Mouse (Mus musculus): Measurements from ENCODE around the gene Plin1. TPM values are rescaled to one million over a fixed set of nuclear protein-coding genes. Genes with fewer than 3 reads are reported as not detected.

The Plin1 gene
- polyA plus RNA-seq, 1 experiment from 2014 or later = not detected

DNA sequence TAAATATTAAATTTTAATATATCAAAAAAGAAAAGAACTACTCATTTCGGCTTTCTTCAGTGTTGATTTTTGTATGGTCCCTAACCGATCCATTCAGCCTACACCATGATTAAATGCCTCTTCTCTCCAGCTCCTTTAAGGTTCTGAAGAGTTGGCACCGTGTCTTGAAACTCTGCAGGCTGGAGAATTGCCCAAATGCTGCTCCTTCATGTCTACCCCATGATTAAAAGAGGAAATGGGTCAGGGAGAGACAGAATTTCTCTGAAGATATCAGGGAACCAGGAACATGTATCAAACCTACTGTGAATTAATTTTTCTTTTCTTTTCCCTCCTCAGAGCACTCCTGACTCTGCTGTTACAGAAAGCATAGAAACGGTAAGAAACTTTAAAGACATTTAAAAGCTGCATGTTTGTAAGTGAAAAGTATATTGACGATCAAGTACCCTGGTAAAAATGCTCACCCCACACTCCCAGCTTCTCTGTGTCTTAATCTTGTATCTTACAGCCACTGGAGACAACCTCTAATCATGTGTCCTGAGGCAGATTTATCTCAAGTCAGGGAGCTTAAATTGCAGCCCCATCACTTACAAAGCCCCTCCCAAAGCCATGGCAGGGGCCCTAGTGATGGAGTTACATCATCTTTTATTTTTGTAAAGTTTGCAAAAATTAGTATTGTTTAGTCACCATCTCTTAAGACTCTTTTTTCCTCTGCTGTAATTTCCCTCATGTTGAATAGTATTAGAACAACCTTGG lies 28.6 kb upstream of the Plin1 start:
- WGBS (ENCODE audit: insufficient replicate concordance) = 47% methylated on average over 5 of the region's 5 CpGs
- H3K4me3 ChIP-seq (ENCODE audit: low read depth, low read length) = no peak overlapping the region
- H3K4me1 ChIP-seq (ENCODE audit: control insufficient read depth, low read depth, low read length) = no peaks in the 10 kb centered on the region
- no peaks in the 10 kb centered on the region for H3K36me3 ChIP-seq (ENCODE audit: control insufficient read depth, insufficient read depth)
- H3K4me2 ChIP-seq (ENCODE audit: low read depth, low read length) = no peak overlapping the region
- H3K27me3 ChIP-seq (ENCODE audit: control insufficient read depth, insufficient read depth, low read depth, low read length) = no peaks in the 10 kb centered on the region
- H3K9me3 ChIP-seq (replicated peaks; ENCODE audit: control insufficient read depth, low read length) = no peaks in the 10 kb centered on the region
- H3K9ac ChIP-seq (ENCODE audit: low read depth, low read length) = no peak overlapping the region
- ATAC-seq (ENCODE audit: low read depth) = no peak
- no peak overlapping the region for H3K27ac ChIP-seq (ENCODE audit: low read length)

DNA sequence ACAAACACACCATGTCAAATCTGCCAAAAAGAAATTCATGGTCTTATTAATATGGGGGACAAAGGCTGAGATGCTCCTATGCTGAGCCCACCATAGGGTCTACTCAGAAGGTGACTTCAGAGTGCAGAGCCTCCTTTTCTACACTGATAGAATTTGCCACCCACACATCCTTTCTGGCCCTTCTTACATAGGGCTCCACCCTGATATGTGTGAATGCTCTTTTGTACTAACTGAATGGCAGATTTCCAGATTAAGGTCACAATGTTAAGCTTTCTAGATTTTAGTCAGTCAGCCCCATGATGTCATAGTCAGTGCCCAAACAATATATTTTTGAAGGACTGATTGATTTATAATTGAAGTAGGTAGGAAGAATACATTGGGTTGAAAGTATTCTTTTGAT lies 27.1 kb upstream of the Plin1 start:
- no peaks in the 10 kb centered on the region for H3K9me3 ChIP-seq (replicated peaks; ENCODE audit: control insufficient read depth, low read length)
- no peak overlapping the region for H3K4me2 ChIP-seq (ENCODE audit: low read depth, low read length)
- H3K36me3 ChIP-seq (ENCODE audit: control insufficient read depth, insufficient read depth) = no peaks in the 10 kb centered on the region
- H3K9ac ChIP-seq (ENCODE audit: low read depth, low read length) = no peak overlapping the region
- H3K27ac ChIP-seq (ENCODE audit: low read length) = no peak overlapping the region
- no peak overlapping the region for H3K4me3 ChIP-seq (ENCODE audit: low read depth, low read length)
- no peaks in the 10 kb centered on the region for H3K27me3 ChIP-seq (ENCODE audit: control insufficient read depth, insufficient read depth, low read depth, low read length)
- ATAC-seq (ENCODE audit: low read depth) = no peak
- H3K4me1 ChIP-seq (ENCODE audit: control insufficient read depth, low read depth, low read length) = no peaks in the 10 kb centered on the region

DNA sequence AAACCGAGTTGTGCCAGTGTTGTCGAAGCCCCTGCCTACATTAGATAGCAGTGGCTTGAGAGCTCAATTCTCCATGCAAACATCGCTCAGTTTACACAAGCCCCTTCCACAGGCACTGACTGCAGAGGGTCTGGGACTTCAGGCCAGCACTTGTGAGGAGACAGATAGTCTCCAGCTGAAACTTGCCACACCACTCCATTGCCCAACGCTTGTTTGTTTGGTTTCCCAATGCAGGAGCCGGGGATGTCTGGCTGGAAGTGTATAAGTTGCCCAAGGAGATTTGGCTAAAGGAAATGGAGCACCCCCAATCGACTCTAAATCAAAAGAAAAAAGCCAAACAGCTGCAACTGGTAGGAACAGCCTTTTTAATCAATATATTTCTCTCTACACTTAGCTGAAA lies 25.5 kb upstream of the Plin1 start:
- Histone ChIP-seq H3K36me3 (ENCODE audit: control insufficient read depth, insufficient read depth) (no peaks in the 10 kb centered on the region), H3K9ac (ENCODE audit: low read depth, low read length) (no peak overlapping the region), H3K9me3 (replicated peaks; ENCODE audit: control insufficient read depth, low read length) (no peaks in the 10 kb centered on the region), H3K4me2 (ENCODE audit: low read depth, low read length) (no peak overlapping the region), H3K27me3 (ENCODE audit: control insufficient read depth, insufficient read depth, low read depth, low read length) (no peaks in the 10 kb centered on the region), H3K27ac (ENCODE audit: low read length) (no peak overlapping the region), H3K4me1 (ENCODE audit: control insufficient read depth, low read depth, low read length) (no peaks in the 10 kb centered on the region), H3K4me3 (ENCODE audit: low read depth, low read length) (no peak overlapping the region)
- no peak for ATAC-seq (ENCODE audit: low read depth)
- 40% methylated on average over 6 of the region's 6 CpGs for WGBS (ENCODE audit: insufficient replicate concordance)

DNA sequence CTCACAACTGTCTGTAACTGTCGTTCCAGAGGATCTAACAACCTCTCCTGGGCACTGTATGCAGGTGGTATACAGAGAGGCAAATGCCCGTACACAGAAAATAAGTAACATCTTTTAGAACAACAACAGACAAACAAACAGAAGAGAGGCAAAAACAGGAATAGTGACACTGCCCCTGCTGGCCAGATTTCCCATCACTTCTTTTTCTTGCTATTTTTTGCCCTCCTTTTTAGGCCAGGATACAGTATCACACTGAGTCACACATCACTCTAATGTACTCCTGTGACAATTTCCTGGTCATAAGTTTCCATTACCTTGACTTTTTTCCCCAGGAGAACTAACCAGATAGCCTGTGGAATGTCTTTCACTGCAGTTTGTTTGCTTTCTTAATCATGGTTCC lies 23.6 kb upstream of the Plin1 start:
- no peaks in the 10 kb centered on the region for H3K36me3 ChIP-seq (ENCODE audit: control insufficient read depth, insufficient read depth)
- H3K4me1 ChIP-seq (ENCODE audit: control insufficient read depth, low read depth, low read length) = no peaks in the 10 kb centered on the region
- H3K27me3 ChIP-seq (ENCODE audit: control insufficient read depth, insufficient read depth, low read depth, low read length) = no peaks in the 10 kb centered on the region
- H3K9ac ChIP-seq (ENCODE audit: low read depth, low read length) = no peak overlapping the region
- 39% methylated on average over 2 of the region's 2 CpGs for WGBS (ENCODE audit: insufficient replicate concordance)
- no peak overlapping the region for H3K4me2 ChIP-seq (ENCODE audit: low read depth, low read length)
- ATAC-seq (ENCODE audit: low read depth) = no peak
- no peak overlapping the region for H3K27ac ChIP-seq (ENCODE audit: low read length)
- no peak overlapping the region for H3K4me3 ChIP-seq (ENCODE audit: low read depth, low read length)
- H3K9me3 ChIP-seq (replicated peaks; ENCODE audit: control insufficient read depth, low read length) = no peaks in the 10 kb centered on the region

DNA sequence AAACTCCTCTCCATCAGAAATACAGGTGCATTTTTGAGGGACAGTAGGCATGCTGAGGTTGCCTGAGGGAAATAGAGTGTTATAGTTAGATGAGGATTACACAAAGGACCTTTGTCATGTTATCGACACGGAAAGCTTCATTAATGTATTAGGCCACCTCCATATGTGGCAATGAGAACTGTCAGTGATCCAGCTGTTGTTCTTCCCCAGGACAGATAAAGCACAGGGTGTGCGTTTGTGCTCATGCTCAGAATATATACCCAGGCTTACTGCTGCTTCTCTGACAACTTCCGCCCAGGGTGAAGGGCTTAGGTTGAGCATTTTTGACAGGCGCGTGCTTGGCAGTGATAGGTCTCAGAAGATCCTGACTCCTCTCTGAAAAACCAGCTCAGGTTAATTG lies 16.8 kb upstream of the Plin1 start:
- 68% methylated on average over 6 of the region's 6 CpGs for WGBS (ENCODE audit: insufficient replicate concordance)
- Histone ChIP-seq H3K9me3 (replicated peaks; ENCODE audit: control insufficient read depth, low read length) (no peaks in the 10 kb centered on the region), H3K9ac (ENCODE audit: low read depth, low read length) (no peak overlapping the region), H3K27me3 (ENCODE audit: control insufficient read depth, insufficient read depth, low read depth, low read length) (no peaks in the 10 kb centered on the region), H3K4me1 (ENCODE audit: control insufficient read depth, low read depth, low read length) (no peaks in the 10 kb centered on the region), H3K4me2 (ENCODE audit: low read depth, low read length) (no peak overlapping the region), H3K36me3 (ENCODE audit: control insufficient read depth, insufficient read depth) (no peaks in the 10 kb centered on the region), H3K27ac (ENCODE audit: low read length) (no peak overlapping the region), H3K4me3 (ENCODE audit: low read depth, low read length) (no peak overlapping the region)
- no peak for ATAC-seq (ENCODE audit: low read depth)

DNA sequence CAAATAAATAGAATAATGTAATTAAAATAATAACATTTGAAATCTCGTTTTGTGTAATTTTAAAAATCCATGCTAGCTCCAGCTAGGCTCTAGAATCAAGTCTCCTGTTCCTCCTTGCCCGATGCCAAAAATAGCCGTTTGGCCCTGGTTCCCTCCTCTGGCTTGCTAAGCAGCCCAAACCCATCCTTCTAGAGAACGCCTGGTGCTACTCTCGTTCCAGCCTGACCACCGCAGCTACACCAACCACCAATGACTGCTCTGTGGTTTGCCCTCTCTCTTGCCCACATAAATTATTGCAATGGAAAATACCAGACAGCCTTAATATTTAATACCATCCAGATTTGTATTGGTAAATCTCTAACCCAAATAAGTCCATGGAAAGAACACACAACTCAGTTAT lies 15.0 kb upstream of the Plin1 start:
- H3K4me2 ChIP-seq (ENCODE audit: low read depth, low read length) = no peak overlapping the region
- WGBS (ENCODE audit: insufficient replicate concordance) = 43% methylated on average over 6 of the region's 6 CpGs
- peaks cover 4% of the 10 kb centered on the region for H3K4me1 ChIP-seq (ENCODE audit: control insufficient read depth, low read depth, low read length)

DNA sequence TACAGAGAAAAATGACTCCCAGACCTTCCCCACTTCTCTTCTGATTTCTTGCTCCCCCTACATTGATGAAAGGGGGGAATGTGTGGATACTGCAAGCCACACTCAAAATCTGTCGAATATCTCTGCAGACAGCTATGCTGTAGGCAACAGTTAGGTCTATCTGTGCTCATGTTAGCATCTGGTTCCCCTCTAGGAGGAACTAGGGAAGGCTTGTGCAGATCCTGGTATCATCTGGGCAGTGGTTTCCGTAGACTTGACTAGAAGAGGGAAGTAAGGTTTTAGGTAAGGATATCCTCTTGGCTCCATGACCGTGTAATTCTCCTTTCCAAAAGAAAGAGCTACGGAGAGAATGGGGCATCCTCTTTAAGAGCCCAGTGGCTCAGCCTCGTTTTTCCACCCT lies 11.9 kb upstream of the Plin1 start:
- no peaks in the 10 kb centered on the region for H3K36me3 ChIP-seq (ENCODE audit: control insufficient read depth, insufficient read depth)
- no peak overlapping the region for H3K27ac ChIP-seq (ENCODE audit: low read length)
- ATAC-seq (ENCODE audit: low read depth) = no peak
- no peak overlapping the region for H3K4me3 ChIP-seq (ENCODE audit: low read depth, low read length)
- no peak overlapping the region for H3K4me2 ChIP-seq (ENCODE audit: low read depth, low read length)
- peaks cover 8% of the 10 kb centered on the region for H3K4me1 ChIP-seq (ENCODE audit: control insufficient read depth, low read depth, low read length)
- no peaks in the 10 kb centered on the region for H3K9me3 ChIP-seq (replicated peaks; ENCODE audit: control insufficient read depth, low read length)
- WGBS (ENCODE audit: insufficient replicate concordance) = 21% methylated on average over 5 of the region's 5 CpGs
- no peak overlapping the region for H3K9ac ChIP-seq (ENCODE audit: low read depth, low read length)
- H3K27me3 ChIP-seq (ENCODE audit: control insufficient read depth, insufficient read depth, low read depth, low read length) = no peaks in the 10 kb centered on the region

More for the DNA sequence above, 15.0 kb upstream of the Plin1 start:
- Histone ChIP-seq H3K4me3 (ENCODE audit: low read depth, low read length) (no peak overlapping the region), H3K27me3 (ENCODE audit: control insufficient read depth, insufficient read depth, low read depth, low read length) (no peaks in the 10 kb centered on the region), H3K9ac (ENCODE audit: low read depth, low read length) (no peak overlapping the region), H3K9me3 (replicated peaks; ENCODE audit: control insufficient read depth, low read length) (no peaks in the 10 kb centered on the region), H3K27ac (ENCODE audit: low read length) (no peak overlapping the region), H3K36me3 (ENCODE audit: control insufficient read depth, insufficient read depth) (no peaks in the 10 kb centered on the region)
- no peak for ATAC-seq (ENCODE audit: low read depth)

DNA sequence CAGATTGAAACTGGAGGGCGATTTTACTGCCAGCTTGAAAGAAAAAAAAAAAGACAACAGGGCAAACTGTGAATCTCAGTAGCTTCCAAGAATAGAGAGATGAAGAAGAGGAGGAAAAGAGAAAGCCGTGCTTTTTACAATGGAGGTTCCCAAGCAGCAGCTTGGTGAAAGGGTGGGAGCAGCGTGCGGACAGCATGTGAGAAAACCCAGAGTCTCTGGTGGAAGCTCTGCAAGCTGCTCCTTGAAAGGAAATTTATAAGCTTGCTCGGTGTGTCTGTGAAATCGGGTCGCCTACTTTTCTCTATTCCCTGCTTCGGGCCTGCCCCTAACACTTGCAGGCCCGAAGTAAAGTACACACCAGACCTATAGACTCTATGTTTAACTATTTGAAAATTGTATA lies 11.3 kb upstream of the Plin1 start:
- no peaks in the 10 kb centered on the region for H3K36me3 ChIP-seq (ENCODE audit: control insufficient read depth, insufficient read depth)
- H3K9me3 ChIP-seq (replicated peaks; ENCODE audit: control insufficient read depth, low read length) = no peaks in the 10 kb centered on the region
- no peak overlapping the region for H3K4me3 ChIP-seq (ENCODE audit: low read depth, low read length)
- 72% methylated on average over 9 of the region's 9 CpGs for WGBS (ENCODE audit: insufficient replicate concordance)
- peaks cover 8% of the 10 kb centered on the region for H3K4me1 ChIP-seq (ENCODE audit: control insufficient read depth, low read depth, low read length)
- ATAC-seq (ENCODE audit: low read depth) = no peak
- H3K9ac ChIP-seq (ENCODE audit: low read depth, low read length) = no peak overlapping the region
- H3K27ac ChIP-seq (ENCODE audit: low read length) = no peak overlapping the region
- no peak overlapping the region for H3K4me2 ChIP-seq (ENCODE audit: low read depth, low read length)
- no peaks in the 10 kb centered on the region for H3K27me3 ChIP-seq (ENCODE audit: control insufficient read depth, insufficient read depth, low read depth, low read length)

DNA sequence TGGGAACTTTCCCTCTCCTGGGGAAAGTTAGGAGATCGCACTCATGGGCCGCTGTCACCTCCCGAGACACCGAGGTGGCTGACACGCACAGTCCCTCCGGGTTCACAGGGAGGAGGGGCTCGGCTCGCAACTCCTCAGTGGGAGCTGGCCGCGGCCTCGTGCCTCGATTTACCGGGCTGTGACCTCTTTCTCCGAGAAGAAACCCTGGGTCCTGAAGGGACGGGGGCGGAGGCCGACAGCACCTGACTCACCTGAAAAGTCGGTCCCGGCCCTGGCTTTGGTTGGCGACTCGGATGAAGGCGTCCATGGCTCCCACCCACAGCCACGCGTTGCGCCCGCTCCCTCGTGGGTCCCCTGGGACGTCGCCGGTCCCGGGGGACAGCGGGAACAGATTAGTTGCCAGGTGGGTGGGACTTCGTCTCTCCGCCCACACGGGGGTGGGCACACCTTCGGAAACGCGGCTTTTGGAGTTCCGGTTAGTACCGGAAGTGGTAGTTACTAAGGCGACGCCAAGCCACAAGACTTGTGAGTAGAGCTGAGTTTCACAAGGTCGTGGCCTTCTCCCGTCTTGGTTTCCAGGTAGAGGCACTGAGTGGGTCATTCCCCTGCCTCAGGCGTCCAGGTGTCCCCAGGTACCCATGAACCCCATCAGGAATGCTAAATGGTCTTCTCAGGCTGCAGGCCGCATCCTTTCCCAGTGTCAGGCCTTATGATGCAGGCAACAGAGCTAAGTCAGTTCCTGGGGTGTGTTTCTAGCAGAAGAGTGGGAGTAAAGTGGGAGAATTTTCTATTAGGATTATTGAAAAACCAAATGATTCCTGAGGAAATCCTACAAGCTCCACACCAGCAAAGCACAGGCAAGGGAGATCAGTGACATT lies 10.2 kb upstream of the Plin1 start, which contains the start of the genes Pex11a and Wdr93:
Gene Pex11a (minus strand): TSS at position 473 of the 878 bp plus-strand sequence.
Gene Wdr93 (plus strand): TSS at position 505 of the 878 bp plus-strand sequence.
- WGBS (ENCODE audit: insufficient replicate concordance) = 2% methylated on average over 46 of the region's 46 CpGs
- peak; percentile 78 for ATAC-seq (ENCODE audit: low read depth)
- H3K4me3 ChIP-seq (ENCODE audit: low read depth, low read length) = peak within 1 kb of the TSS; percentile 69
- peaks cover 8% of the 10 kb centered on the region for H3K4me1 ChIP-seq (ENCODE audit: control insufficient read depth, low read depth, low read length)
- H3K36me3 ChIP-seq (ENCODE audit: control insufficient read depth, insufficient read depth) = no peaks in the 10 kb centered on the region
- H3K27me3 ChIP-seq (ENCODE audit: control insufficient read depth, insufficient read depth, low read depth, low read length) = no peaks in the 10 kb centered on the region
- no peak within 1 kb of the TSS for H3K27ac ChIP-seq (ENCODE audit: low read length)
- peak within 1 kb of the TSS; percentile 92 for H3K4me2 ChIP-seq (ENCODE audit: low read depth, low read length)
- H3K9ac ChIP-seq (ENCODE audit: low read depth, low read length) = peak within 1 kb of the TSS; percentile 62
- no peaks in the 10 kb centered on the region for H3K9me3 ChIP-seq (replicated peaks; ENCODE audit: control insufficient read depth, low read length)

Data from liver, embryonic 16.5 days (tissue).